Mouse (Mus musculus): ENCODE data around the gene Pax8.

GRCm38 (mm10) chr2:24378747-24379450 lies 96.5 kb downstream of the Pax8 start:
- TF ChIP-seq CTCF (conservative IDR thresholded peaks at IDR 0.05 in 1 of 2, IDR thresholded peaks at IDR 0.05 in 1 of 2; ENCODE audit: low read depth in 2 of 2, low read length in 2 of 2), result no peak
- TF ChIP-seq ELF1 (IDR thresholded peaks at IDR 0.05; ENCODE audit: low read depth, low read length), result no peak
- TF ChIP-seq ZNF384 (IDR thresholded peaks at IDR 0.05; ENCODE audit: low read depth, low read length), result no peak
- no peak for TF ChIP-seq POLR2A (IDR thresholded peaks at IDR 0.05; ENCODE audit: low read depth, low read length)
- TF ChIP-seq EP300 (IDR thresholded peaks at IDR 0.05; ENCODE audit: low read length), result no peak
- TF ChIP-seq ZKSCAN1 (IDR thresholded peaks at IDR 0.05; ENCODE audit: borderline replicate concordance, low read depth, low read length), result no peak
- no peak for TF ChIP-seq MAFK (IDR thresholded peaks at IDR 0.05; ENCODE audit: insufficient replicate concordance, low read length)
